Mouse (Mus musculus): ENCODE measurements at regions not wholly inside any gene's neighbourhood (a gene's known extent, or its start where the extent isn't known, plus 50 kb on each side); places are given as distances from the start of the nearest gene placed in this dataset.

- TF ChIP-seq CTCF (IDR thresholded peaks at IDR 0.05) (no peak), POLR2A (IDR thresholded peaks at IDR 0.05; ENCODE audit: insufficient read depth, low read depth, low read length) (no peak)
These were observed 642.0 kb upstream of the Tmem132c start for GRCm38 (mm10) chr5:126599561-126599960.

All from heart, adult 2 months (tissue).